Mouse (Mus musculus) forebrain, postnatal 0 days (tissue): ENCODE results near the gene Gart. TPM values are rescaled to one million over a fixed set of nuclear protein-coding genes. Genes with fewer than 3 reads are reported as not detected.

ENCODE experiments used
- ATAC-seq: fragments of 200-750 bp; cut with Nextera tagmentation; 2 replicates; pipeline ENCODE4 v1.8.0; 2017; ENCODE audit warnings: mild to moderate bottlenecking, moderate library complexity
- DNase-seq: peaks from one replicate; pipeline ENCODE4 v3.0.0-alpha.2; 2015
- H3K27ac ChIP-seq: fragments of 300-500 bp; sonication (generic); 2 replicates; pipeline ENCODE4 v1.5.1; 2014; ENCODE audit warnings: low read depth, mild to moderate bottlenecking, antibody characterized with exemption, low read length, moderate library complexity, mixed read lengths
- H3K27me3 ChIP-seq: fragments of 300-500 bp; sonication (generic); 2 replicates; pipeline ENCODE4 v1.6.1; 2014; ENCODE audit warnings: mild to moderate bottlenecking, low read length, mixed read lengths; ENCODE audit not compliant: insufficient read depth
- H3K36me3 ChIP-seq: fragments of 300-500 bp; sonication (generic); 2 replicates; pipeline ENCODE4 v1.6.1; 2014; ENCODE audit warnings: mild to moderate bottlenecking, moderate library complexity; ENCODE audit not compliant: insufficient read depth
- H3K4me1 ChIP-seq: fragments of 300-500 bp; sonication (generic); 2 replicates; pipeline ENCODE4 v1.6.1; 2014; ENCODE audit warnings: antibody characterized with exemption; ENCODE audit not compliant: insufficient read depth
- H3K4me2 ChIP-seq: fragments of 300-500 bp; sonication (generic); 2 replicates; pipeline ENCODE4 v1.6.1; 2014; ENCODE audit warnings: low read depth, mild to moderate bottlenecking, moderate library complexity
- H3K4me3 ChIP-seq: fragments of 300-500 bp; sonication (generic); 2 replicates; pipeline ENCODE4 v1.5.1; 2014; ENCODE audit warnings: low read depth, low read length, mixed read lengths
- H3K9ac ChIP-seq: fragments of 300-500 bp; sonication (generic); 2 replicates; pipeline ENCODE4 v1.6.1; 2014; ENCODE audit warnings: mild to moderate bottlenecking
- H3K9me3 ChIP-seq: fragments of 300-500 bp; sonication (generic); 2 replicates; pipeline ENCODE4 v1.6.1; 2016; ENCODE audit warnings: low read length
- CTCF ChIP-seq: sonication (generic); IDR thresholded peaks from 2 replicates; pipeline ENCODE4 v1.5.1; 2016; ENCODE audit warnings: antibody characterized with exemption, control low read depth, low read depth
- WGBS: fragments of 180-500 bp; shearing (Covaris S2); extraction: QIAGEN DNeasy Blood & Tissue Kit; methylation state at CpG from one replicate; pipeline ENCODE4 v1.1.7; 2014; 5-methylcytosine and 5-hydroxymethylcytosine counted together
- polyA plus RNA-seq: library from polyadenylated mRNA; unstranded; fragments of >200 nt; fragmentation: Nextera tagmentation; extraction: Ambion mirVana; gene quantifications from 2 replicates; pipeline ENCODE4 v1.2.1, GENCODE M21; 2015
- total RNA-seq: library from RNA; depleted of rRNA; stranded (reverse); fragments of >200 nt; gene quantifications from 2 replicates; pipeline ENCODE4 v1.2.3, GENCODE M21; 2014

Gart gene
- total and polyA plus RNA-seq, 2 experiments from 2014 or later, result 36.7 to 44.0 TPM

DNA sequence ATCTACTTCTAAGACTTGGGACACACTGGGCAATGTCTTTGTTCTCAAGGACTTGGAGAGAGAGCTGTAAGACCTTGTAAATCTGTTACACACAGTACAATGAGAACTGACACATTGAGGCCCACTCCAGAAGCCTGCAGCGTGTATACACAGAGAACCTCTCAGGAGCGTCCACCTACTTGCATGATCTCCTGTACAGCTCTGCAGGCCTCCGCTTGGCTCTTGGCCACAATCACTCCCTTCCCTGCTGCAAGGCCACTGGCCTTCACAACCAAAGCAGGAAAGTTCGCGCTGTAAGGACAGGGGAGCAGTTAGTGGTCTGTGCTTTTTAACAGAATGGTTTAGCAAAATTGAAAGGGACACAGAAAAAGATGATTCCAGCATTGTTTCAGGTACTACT, 7.6 kb downstream of the Gart start:
- Histone ChIP-seq H3K4me1 (no peaks in the 10 kb centered on the region), H3K9me3 (no peaks in the 10 kb centered on the region), H3K27ac (no peak overlapping the region), H3K9ac (no peak overlapping the region), H3K4me3 (no peak overlapping the region), H3K4me2 (no peak overlapping the region), H3K36me3 (peaks cover 77% of the 10 kb centered on the region), H3K27me3 (no peaks in the 10 kb centered on the region)
- ATAC-seq (no peak), DNase-seq (no peak)
- TF ChIP-seq CTCF, result no peak
- 85% methylated on average over 5 of the region's 5 CpGs for WGBS

DNA sequence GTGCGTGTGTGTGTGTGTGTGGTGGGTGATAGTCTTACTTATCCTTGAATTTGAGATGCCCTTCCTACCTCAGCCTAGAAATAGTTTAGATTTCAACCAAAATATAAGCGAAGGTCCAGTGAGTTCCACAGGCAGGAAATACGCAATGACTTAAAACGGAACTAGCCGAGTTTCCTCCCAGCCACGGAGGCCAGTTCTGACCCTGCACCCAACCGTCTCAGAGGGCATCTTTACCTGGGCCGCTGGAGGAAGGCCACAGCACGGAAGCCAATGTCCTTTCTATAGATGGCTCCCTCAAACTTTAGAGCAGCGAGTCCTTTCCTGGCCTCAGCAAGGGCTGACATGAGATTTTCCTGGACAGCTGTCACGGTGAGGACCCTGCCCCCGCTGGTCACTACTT, 13.1 kb downstream of the Gart start:
- H3K27ac ChIP-seq, result no peak overlapping the region
- ATAC-seq (no peak), DNase-seq (no peak)
- H3K4me2 ChIP-seq, result no peak overlapping the region
- no peaks in the 10 kb centered on the region for H3K27me3 ChIP-seq
- WGBS, result 92% methylated on average over 12 of the region's 12 CpGs
- no peak overlapping the region for H3K4me3 ChIP-seq
- TF ChIP-seq CTCF, result no peak
- H3K36me3 ChIP-seq, result peaks cover 73% of the 10 kb centered on the region
- H3K9me3 ChIP-seq, result no peaks in the 10 kb centered on the region
- no peaks in the 10 kb centered on the region for H3K4me1 ChIP-seq
- no peak overlapping the region for H3K9ac ChIP-seq

DNA sequence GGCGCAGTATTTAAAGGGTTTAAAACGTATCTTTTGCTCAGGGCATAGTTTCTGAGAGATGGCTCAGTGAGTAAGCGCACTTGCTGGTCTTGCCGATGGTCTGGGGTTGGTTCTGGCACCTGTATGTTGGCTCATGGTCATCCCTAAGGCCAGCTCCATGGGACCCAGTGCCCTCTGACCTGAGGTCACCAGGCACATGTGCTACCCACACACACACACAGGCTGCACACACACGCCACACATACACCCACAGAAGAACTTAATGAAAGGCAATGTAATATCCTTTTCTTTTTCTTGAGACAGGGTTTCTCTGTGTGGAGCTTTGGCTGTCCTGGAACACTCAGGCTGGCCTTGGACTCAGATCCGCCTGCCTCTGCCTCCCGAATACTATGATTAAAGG, 13.8 kb downstream of the Gart start:
- H3K4me1 ChIP-seq, result no peaks in the 10 kb centered on the region
- DNase-seq, result no peak
- H3K4me2 ChIP-seq, result no peak overlapping the region
- no peak for TF ChIP-seq CTCF
- H3K27ac ChIP-seq, result no peak overlapping the region
- H3K9ac ChIP-seq, result no peak overlapping the region
- no peak overlapping the region for H3K4me3 ChIP-seq
- 95% methylated on average over 7 of the region's 7 CpGs for WGBS
- H3K9me3 ChIP-seq, result no peaks in the 10 kb centered on the region
- ATAC-seq, result no peak
- H3K36me3 ChIP-seq, result peaks cover 73% of the 10 kb centered on the region
- H3K27me3 ChIP-seq, result no peaks in the 10 kb centered on the region

DNA sequence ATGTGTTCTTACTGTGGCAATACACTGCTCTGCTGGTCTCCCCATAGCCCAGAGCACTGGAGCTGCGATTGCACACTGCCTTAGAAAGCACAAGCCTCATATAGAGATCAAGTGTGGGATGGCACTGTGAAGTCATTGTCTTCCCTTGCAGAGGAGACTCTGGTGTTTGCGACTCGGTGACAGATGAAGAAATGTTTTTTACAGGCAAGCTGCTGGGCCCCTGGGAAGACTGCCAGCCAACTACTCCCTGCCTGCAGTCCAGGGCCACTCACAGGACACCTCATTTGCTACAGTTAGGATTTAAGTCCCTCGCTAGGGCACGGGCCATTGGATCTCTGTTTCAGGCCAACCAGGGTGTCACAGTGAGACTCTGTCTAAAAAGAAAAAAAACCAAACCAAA, 14.3 kb downstream of the Gart start:
- no peaks in the 10 kb centered on the region for H3K9me3 ChIP-seq
- H3K27ac ChIP-seq, result no peak overlapping the region
- DNase-seq (no peak), ATAC-seq (no peak)
- 79% methylated on average over 5 of the region's 5 CpGs for WGBS
- no peaks in the 10 kb centered on the region for H3K27me3 ChIP-seq
- TF ChIP-seq CTCF, result no peak
- H3K4me2 ChIP-seq, result no peak overlapping the region
- no peak overlapping the region for H3K9ac ChIP-seq
- H3K4me1 ChIP-seq, result no peaks in the 10 kb centered on the region
- no peak overlapping the region for H3K4me3 ChIP-seq
- H3K36me3 ChIP-seq, result peaks cover 73% of the 10 kb centered on the region

- no peak overlapping the region for H3K4me3 ChIP-seq
- H3K9me3 ChIP-seq, result no peaks in the 10 kb centered on the region
- no peaks in the 10 kb centered on the region for H3K4me1 ChIP-seq
- no peaks in the 10 kb centered on the region for H3K27me3 ChIP-seq
- no peak overlapping the region for H3K27ac ChIP-seq
- 69% methylated on average over 1 of the region's 1 CpGs for WGBS
- H3K36me3 ChIP-seq, result peaks cover 65% of the 10 kb centered on the region
- no peak overlapping the region for H3K9ac ChIP-seq
- TF ChIP-seq CTCF, result no peak
- no peak for DNase-seq
- no peak overlapping the region for H3K4me2 ChIP-seq
- no peak for ATAC-seq
These were observed 16.2 kb downstream of the Gart start for GRCm38 (mm10) chr16:91630584-91630983.

DNA sequence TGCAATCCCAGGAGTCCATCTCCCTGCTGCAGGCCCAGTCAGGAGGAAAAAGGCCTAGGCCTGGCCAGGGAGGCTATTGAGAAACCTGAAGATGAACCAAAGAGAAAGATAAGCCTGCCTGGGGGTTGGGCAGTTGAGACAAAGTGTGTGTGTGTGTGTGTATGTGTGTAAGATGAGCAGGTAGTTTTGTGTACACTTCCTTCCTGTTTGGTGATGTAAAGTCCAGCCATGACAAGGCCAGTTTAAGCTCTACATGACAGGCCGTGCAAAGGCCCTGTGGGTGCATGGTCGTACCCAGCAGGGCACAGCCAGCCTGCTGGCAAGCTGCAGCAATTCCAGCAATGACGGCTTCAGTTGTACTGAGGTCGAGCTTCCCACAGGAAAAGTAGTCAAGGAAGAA, 17.0 kb downstream of the Gart start:
- 93% methylated on average over 4 of the region's 4 CpGs for WGBS

GRCm38 (mm10) chr16:91628673-91629072, 18.1 kb downstream of the Gart start:
- TF ChIP-seq CTCF, result no peak
- ATAC-seq (no peak), DNase-seq (no peak)
- no peaks in the 10 kb centered on the region for H3K9me3 ChIP-seq
- no peak overlapping the region for H3K4me2 ChIP-seq
- H3K4me3 ChIP-seq, result no peak overlapping the region
- H3K4me1 ChIP-seq, result no peaks in the 10 kb centered on the region
- H3K36me3 ChIP-seq, result peaks cover 67% of the 10 kb centered on the region
- 93% methylated on average over 3 of the region's 3 CpGs for WGBS
- no peak overlapping the region for H3K9ac ChIP-seq
- H3K27me3 ChIP-seq, result no peaks in the 10 kb centered on the region
- no peak overlapping the region for H3K27ac ChIP-seq

More for the DNA sequence above, 17.0 kb downstream of the Gart start:
- no peak overlapping the region for H3K4me3 ChIP-seq
- no peak overlapping the region for H3K27ac ChIP-seq
- no peaks in the 10 kb centered on the region for H3K9me3 ChIP-seq
- no peak overlapping the region for H3K9ac ChIP-seq
- no peak for TF ChIP-seq CTCF
- DNase-seq (no peak), ATAC-seq (no peak)
- H3K4me1 ChIP-seq, result no peaks in the 10 kb centered on the region
- no peaks in the 10 kb centered on the region for H3K27me3 ChIP-seq
- no peak overlapping the region for H3K4me2 ChIP-seq
- H3K36me3 ChIP-seq, result peaks cover 63% of the 10 kb centered on the region

DNA sequence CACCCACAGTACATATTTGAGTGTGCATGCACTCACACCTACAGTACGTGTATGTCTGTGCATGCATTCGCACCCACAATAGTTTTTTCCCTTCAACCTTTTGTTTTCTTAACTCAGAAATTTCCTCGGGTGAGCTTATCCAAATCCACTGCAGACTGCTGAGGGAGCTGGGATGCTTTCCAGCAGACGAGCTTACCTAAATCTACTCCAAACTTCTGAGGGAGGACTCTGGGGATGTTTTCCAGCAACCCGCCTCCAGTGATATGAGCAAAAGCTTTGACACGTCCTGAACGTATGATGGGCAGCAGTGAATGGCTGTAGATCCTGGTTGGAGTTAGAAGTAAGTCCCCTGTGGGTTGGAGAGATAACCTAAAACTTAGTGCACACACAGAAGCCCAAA, 18.9 kb downstream of the Gart start:
- H3K27me3 ChIP-seq, result no peaks in the 10 kb centered on the region
- H3K4me3 ChIP-seq, result no peak overlapping the region
- H3K36me3 ChIP-seq, result peaks cover 68% of the 10 kb centered on the region

More for the DNA sequence above, 18.9 kb downstream of the Gart start:
- Histone ChIP-seq H3K9me3 (no peaks in the 10 kb centered on the region), H3K4me1 (no peaks in the 10 kb centered on the region), H3K9ac (no peak overlapping the region), H3K4me2 (no peak overlapping the region), H3K27ac (no peak overlapping the region)
- no peak for TF ChIP-seq CTCF
- 87% methylated on average over 7 of the region's 7 CpGs for WGBS
- ATAC-seq (no peak), DNase-seq (no peak)
